Mouse (Mus musculus): Measurements from ENCODE around the gene Etv3. TPM values are rescaled to one million over a fixed set of nuclear protein-coding genes. Genes with fewer than 3 reads are reported as not detected.
"Not testable (repeated sequence)": the region's sequence is repeated elsewhere in the genome, so short reads cannot be mapped to it uniquely, and the experiment has no call there.

Gene Etv3
- polyA plus RNA-seq, 1 experiment from 2014 or later = 9.6 TPM

GRCm38 (mm10) chr3:87546291-87546721, 21.1 kb downstream of the Etv3 start:
- DNase-seq (ENCODE audit: low spot score) = no peak
- H3K36me3 ChIP-seq = no peaks in the 10 kb centered on the region
- H3K27me3 ChIP-seq (ENCODE audit: insufficient read depth, poor library complexity, severe bottlenecking) = peaks cover 76% of the 10 kb centered on the region
- H3K4me3 ChIP-seq = no peak overlapping the region
- peak overlapping the region; percentile 56; the same call in 1 of the 2 replicates for H3K27ac ChIP-seq
- WGBS = 75% methylated on average over 10 of the region's 10 CpGs
- H3K9me3 ChIP-seq = no peaks in the 10 kb centered on the region
- peaks cover 60% of the 10 kb centered on the region for H3K4me1 ChIP-seq (replicated peaks)

GRCm38 (mm10) chr3:87549908-87550307, 24.7 kb downstream of the Etv3 start:
- H3K36me3 ChIP-seq = no peaks in the 10 kb centered on the region
- DNase-seq (ENCODE audit: low spot score) = no peak
- no peak overlapping the region for H3K27ac ChIP-seq
- H3K9me3 ChIP-seq = no peaks in the 10 kb centered on the region
- 31% methylated on average over 14 of the region's 14 CpGs for WGBS
- H3K4me3 ChIP-seq = peak overlapping the region; percentile 4; the same call in 1 of the 2 replicates
- H3K27me3 ChIP-seq (ENCODE audit: insufficient read depth, poor library complexity, severe bottlenecking) = peaks cover 65% of the 10 kb centered on the region
- peaks cover 36% of the 10 kb centered on the region for H3K4me1 ChIP-seq (replicated peaks)

- Histone ChIP-seq H3K4me3 (no peak overlapping the region), H3K27me3 (ENCODE audit: insufficient read depth, poor library complexity, severe bottlenecking) (peaks cover 42% of the 10 kb centered on the region), H3K4me1 (replicated peaks) (peaks cover 19% of the 10 kb centered on the region), H3K27ac (no peak overlapping the region), H3K36me3 (no peaks in the 10 kb centered on the region), H3K9me3 (no peaks in the 10 kb centered on the region)
- no peak for DNase-seq (ENCODE audit: low spot score)
- WGBS = 90% methylated on average over 4 of the region's 4 CpGs
These were observed 27.1 kb downstream of the Etv3 start for GRCm38 (mm10) chr3:87552327-87552726.

- Histone ChIP-seq H3K27me3 (ENCODE audit: insufficient read depth, poor library complexity, severe bottlenecking) (peaks cover 38% of the 10 kb centered on the region), H3K9me3 (no peaks in the 10 kb centered on the region), H3K4me3 (no peak overlapping the region), H3K36me3 (no peaks in the 10 kb centered on the region), H3K27ac (no peak overlapping the region), H3K4me1 (replicated peaks) (peaks cover 19% of the 10 kb centered on the region)
- DNase-seq (ENCODE audit: low spot score) = no peak
- whole genome bisulfite sequencing = 89% methylated on average over 11 of the region's 11 CpGs
These were observed 28.2 kb downstream of the Etv3 start for GRCm38 (mm10) chr3:87553196-87553935.

- not testable (repeated sequence) for H3K36me3 ChIP-seq; DNase-seq (ENCODE audit: low spot score); H3K4me3 ChIP-seq; H3K9me3 ChIP-seq; H3K27ac ChIP-seq
- WGBS = 80% methylated on average over 13 of the region's 13 CpGs
- peaks cover 11% of the 10 kb centered on the region for H3K4me1 ChIP-seq (replicated peaks)
- H3K27me3 ChIP-seq (ENCODE audit: insufficient read depth, poor library complexity, severe bottlenecking) = peaks cover 25% of the 10 kb centered on the region
These were observed 29.7 kb downstream of the Etv3 start for GRCm38 (mm10) chr3:87554859-87555258.

GRCm38 (mm10) chr3:87556109-87556531, 30.9 kb downstream of the Etv3 start:
- Histone ChIP-seq H3K27ac (no peak overlapping the region), H3K4me3 (no peak overlapping the region), H3K4me1 (replicated peaks) (0 out of 2 replicates have a peak, but pooled peaks cover 3% of the 10 kb centered on the region), H3K9me3 (no peaks in the 10 kb centered on the region), H3K36me3 (no peaks in the 10 kb centered on the region), H3K27me3 (ENCODE audit: insufficient read depth, poor library complexity, severe bottlenecking) (peaks cover 14% of the 10 kb centered on the region)
- no peak for DNase-seq (ENCODE audit: low spot score)
- 76% methylated on average over 3 of the region's 3 CpGs for WGBS

GRCm38 (mm10) chr3:87556668-87557278, 31.6 kb downstream of the Etv3 start:
- DNase-seq (ENCODE audit: low spot score) = no peak
- no peak overlapping the region for H3K4me3 ChIP-seq
- H3K4me1 ChIP-seq (replicated peaks) = no peaks in the 10 kb centered on the region
- no peaks in the 10 kb centered on the region for H3K36me3 ChIP-seq
- 86% methylated on average over 12 of the region's 12 CpGs for WGBS
- no peaks in the 10 kb centered on the region for H3K9me3 ChIP-seq
- H3K27me3 ChIP-seq (ENCODE audit: insufficient read depth, poor library complexity, severe bottlenecking) = peaks cover 9% of the 10 kb centered on the region
- H3K27ac ChIP-seq = no peak overlapping the region

- H3K4me3 ChIP-seq = no peak overlapping the region
- no peaks in the 10 kb centered on the region for H3K9me3 ChIP-seq
- H3K4me1 ChIP-seq (replicated peaks) = peaks cover 1% of the 10 kb centered on the region; the same call in 1 of the 2 replicates
- no peak overlapping the region for H3K27ac ChIP-seq
- H3K36me3 ChIP-seq = no peaks in the 10 kb centered on the region
- no peak for DNase-seq (ENCODE audit: low spot score)
- 71% methylated on average over 3 of the region's 3 CpGs for WGBS
- 0 out of 2 replicates have a peak, but pooled peaks cover 3% of the 10 kb centered on the region for H3K27me3 ChIP-seq (ENCODE audit: insufficient read depth, poor library complexity, severe bottlenecking)
These were observed 34.9 kb downstream of the Etv3 start for GRCm38 (mm10) chr3:87560156-87560555.

- 82% methylated on average over 8 of the region's 8 CpGs for WGBS
- no peak overlapping the region for H3K27ac ChIP-seq
These were observed 36.2 kb downstream of the Etv3 start for GRCm38 (mm10) chr3:87561434-87561833.

GRCm38 (mm10) chr3:87562370-87562769, 37.2 kb downstream of the Etv3 start:
- peaks cover 17% of the 10 kb centered on the region for H3K4me1 ChIP-seq (replicated peaks)
- no peaks in the 10 kb centered on the region for H3K36me3 ChIP-seq
- no peak overlapping the region for H3K4me3 ChIP-seq
- peak; percentile 87 for DNase-seq (ENCODE audit: low spot score)
- H3K9me3 ChIP-seq = no peaks in the 10 kb centered on the region
- H3K27ac ChIP-seq = no peak overlapping the region
- WGBS = 5% methylated on average over 6 of the region's 6 CpGs
- H3K27me3 ChIP-seq (ENCODE audit: insufficient read depth, poor library complexity, severe bottlenecking) = 0 out of 2 replicates have a peak, but pooled peaks cover 3% of the 10 kb centered on the region

More at GRCm38 (mm10) chr3:87561434-87561833, 36.2 kb downstream of the Etv3 start:
- DNase-seq (ENCODE audit: low spot score) = no peak
- Histone ChIP-seq H3K27me3 (ENCODE audit: insufficient read depth, poor library complexity, severe bottlenecking) (0 out of 2 replicates have a peak, but pooled peaks cover 3% of the 10 kb centered on the region), H3K4me1 (replicated peaks) (peaks cover 14% of the 10 kb centered on the region), H3K9me3 (no peaks in the 10 kb centered on the region), H3K36me3 (no peaks in the 10 kb centered on the region), H3K4me3 (no peak overlapping the region)

GRCm38 (mm10) chr3:87563466-87563865, 38.3 kb downstream of the Etv3 start:
- Histone ChIP-seq H3K36me3 (no peaks in the 10 kb centered on the region), H3K27me3 (ENCODE audit: insufficient read depth, poor library complexity, severe bottlenecking) (0 out of 2 replicates have a peak, but pooled peaks cover 3% of the 10 kb centered on the region), H3K27ac (no peak overlapping the region), H3K4me1 (replicated peaks) (peaks cover 17% of the 10 kb centered on the region), H3K9me3 (no peaks in the 10 kb centered on the region), H3K4me3 (no peak overlapping the region)
- 83% methylated on average over 5 of the region's 5 CpGs for WGBS
- DNase-seq (ENCODE audit: low spot score) = no peak

GRCm38 (mm10) chr3:87565623-87566022, 40.4 kb downstream of the Etv3 start:
- H3K27ac ChIP-seq = peak overlapping the region; percentile 89
- H3K36me3 ChIP-seq = no peaks in the 10 kb centered on the region
- peak overlapping the region; percentile 36 for H3K4me3 ChIP-seq
- H3K27me3 ChIP-seq (ENCODE audit: insufficient read depth, poor library complexity, severe bottlenecking) = 0 out of 2 replicates have a peak, but pooled peaks cover 3% of the 10 kb centered on the region
- 86% methylated on average over 6 of the region's 6 CpGs for WGBS
- peaks cover 17% of the 10 kb centered on the region for H3K4me1 ChIP-seq (replicated peaks)
- no peak for DNase-seq (ENCODE audit: low spot score)
- no peaks in the 10 kb centered on the region for H3K9me3 ChIP-seq

GRCm38 (mm10) chr3:87566066-87566465, 40.9 kb downstream of the Etv3 start:
- no peaks in the 10 kb centered on the region for H3K36me3 ChIP-seq
- peak; percentile 85 for DNase-seq (ENCODE audit: low spot score)
- no peaks in the 10 kb centered on the region for H3K9me3 ChIP-seq
- WGBS = 7% methylated on average over 4 of the region's 4 CpGs
- H3K4me1 ChIP-seq (replicated peaks) = peaks cover 17% of the 10 kb centered on the region
- H3K4me3 ChIP-seq = peak overlapping the region; percentile 36
- H3K27me3 ChIP-seq (ENCODE audit: insufficient read depth, poor library complexity, severe bottlenecking) = 0 out of 2 replicates have a peak, but pooled peaks cover 2% of the 10 kb centered on the region
- H3K27ac ChIP-seq = peak overlapping the region; percentile 89

Data from hindbrain, embryonic 10.5 days (tissue).